Mouse (Mus musculus) limb, embryonic 10.5 days (tissue): ENCODE measurements around the gene Vipr1. TPM values are rescaled to one million over a fixed set of nuclear protein-coding genes. Genes with fewer than 3 reads are reported as not detected.
A peak's percentile ranks its signal among the peaks of the same experiment; 100 is the strongest.
"Not testable (repeated sequence)": the region's sequence is repeated elsewhere in the genome, so short reads cannot be mapped to it uniquely, and the experiment has no call there.

Experiments used
- DNase-seq: peaks from one replicate; pipeline ENCODE4 v3.0.0-alpha.2; 2017; ENCODE audit warnings: low spot score
- H3K27ac ChIP-seq: fragments of 300-500 bp; sonication (generic); 2 replicates; pipeline ENCODE4 v1.5.1; 2016; ENCODE audit warnings: mild to moderate bottlenecking
- H3K27me3 ChIP-seq: fragments of 300-500 bp; sonication (generic); 2 replicates; pipeline ENCODE4 v1.6.1; 2016; ENCODE audit warnings: low read depth, mild to moderate bottlenecking; ENCODE audit not compliant: poor library complexity, severe bottlenecking
- H3K36me3 ChIP-seq: fragments of 300-500 bp; sonication (generic); 2 replicates; pipeline ENCODE4 v1.6.1; 2016; ENCODE audit warnings: mild to moderate bottlenecking, moderate library complexity
- H3K4me1 ChIP-seq: fragments of 300-500 bp; sonication (generic); 2 replicates; pipeline ENCODE4 v1.6.1; 2016
- H3K4me3 ChIP-seq: fragments of 300-500 bp; sonication (generic); 2 replicates; pipeline ENCODE4 v1.5.1; 2016; ENCODE audit warnings: mild to moderate bottlenecking, moderate library complexity
- H3K9me3 ChIP-seq: fragments of 300-500 bp; sonication (generic); replicated peaks from 2 replicates; pipeline ENCODE4 v1.6.1; 2016; ENCODE audit warnings: mild to moderate bottlenecking
- WGBS: fragments of 180-500 bp; shearing (Covaris S2); methylation state at CpG from one replicate; pipeline ENCODE4 v1.1.7; 2016; 5-methylcytosine and 5-hydroxymethylcytosine counted together
- polyA plus RNA-seq: library from polyadenylated mRNA; unstranded; fragments of >200 nt; fragmentation: Nextera tagmentation; extraction: Ambion mirVana; gene quantifications from 2 replicates; pipeline ENCODE4 v1.2.1, GENCODE M21; 2016

The Vipr1 gene
- 0.14 and 0.49 TPM in 2 replicates for polyA plus RNA-seq

DNA sequence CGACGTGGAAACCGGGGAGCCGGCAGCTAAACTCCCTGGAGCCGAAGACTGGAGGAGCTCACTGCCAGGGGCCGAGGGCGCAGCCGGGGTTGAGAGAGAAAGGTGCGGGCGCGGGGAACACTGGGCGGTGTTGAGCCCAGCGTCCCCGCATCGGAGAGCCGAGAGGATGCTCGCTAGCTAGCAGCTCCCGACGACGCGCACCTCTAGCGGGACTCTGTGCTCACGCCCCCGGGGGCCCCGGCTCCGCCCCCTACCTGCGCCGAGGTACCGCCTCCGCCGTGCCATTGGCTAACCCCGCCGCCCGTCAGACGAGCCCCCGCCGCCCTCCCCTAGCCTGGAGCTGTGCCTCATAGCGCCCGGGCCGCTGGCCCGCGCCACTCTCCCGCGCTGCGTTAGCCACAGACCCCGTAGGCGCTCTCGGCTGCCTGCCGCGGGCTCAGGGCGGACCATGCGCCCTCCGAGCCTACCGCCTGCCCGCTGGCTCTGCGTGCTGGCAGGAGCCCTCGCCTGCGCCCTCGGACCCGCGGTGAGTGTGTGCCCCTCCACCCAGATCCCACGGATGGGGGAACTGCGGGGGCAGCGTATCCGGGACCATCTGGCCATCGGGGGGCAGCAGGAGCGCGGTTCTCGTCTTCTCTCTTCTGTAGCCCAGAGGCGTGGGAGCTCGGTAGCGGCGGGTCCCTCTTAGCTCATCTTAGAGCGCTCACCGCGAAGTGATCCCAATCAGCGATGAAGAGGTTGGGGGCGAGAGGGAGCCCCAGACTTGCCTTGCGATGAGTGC, at the start of gene Vipr1:
TSS of gene Vipr1 (plus strand) at position 316 of the 781 bp plus-strand sequence.
- peaks cover 84% of the 10 kb centered on the region for H3K27me3 ChIP-seq
- DNase-seq = peak; percentile 84
- no peaks in the 10 kb centered on the region for H3K9me3 ChIP-seq
- WGBS = under 1% methylated on average over 79 of the region's 79 CpGs
- H3K36me3 ChIP-seq = no peaks in the 10 kb centered on the region
- H3K4me1 ChIP-seq = peaks cover 20% of the 10 kb centered on the region
- peak within 1 kb of the TSS; percentile 65 for H3K27ac ChIP-seq
- peak within 1 kb of the TSS; percentile 63 for H3K4me3 ChIP-seq

DNA sequence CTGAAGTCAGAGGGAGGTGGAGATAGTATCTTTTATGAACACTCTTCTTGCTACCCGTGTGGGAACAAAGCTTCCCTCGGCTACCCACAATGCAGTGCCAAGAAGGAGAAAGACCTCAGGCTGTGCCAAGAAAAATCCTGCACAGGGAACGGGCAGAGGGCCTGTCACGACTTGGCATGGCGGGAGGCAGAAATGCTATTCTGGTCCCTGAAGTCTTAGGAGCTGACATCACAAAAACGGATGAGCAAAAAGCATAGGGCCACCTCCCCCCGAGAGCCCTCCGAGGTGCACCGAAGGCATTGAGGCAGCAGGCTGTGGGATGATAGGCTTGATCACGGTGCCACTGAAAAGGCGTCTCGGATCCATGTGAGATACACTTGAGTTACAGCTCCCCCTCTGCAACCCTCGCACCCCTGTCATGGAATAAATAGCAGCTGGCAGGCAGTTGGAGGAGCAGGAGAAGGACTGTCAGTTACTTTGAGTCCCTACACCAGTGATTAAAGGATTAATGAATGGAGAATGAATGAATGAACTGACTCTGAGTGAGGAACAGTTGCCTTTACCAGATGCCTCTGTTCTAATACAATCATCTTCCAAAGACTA, 49.5 kb upstream of the Vipr1 start:
- DNase-seq = no peak
- H3K9me3 ChIP-seq = no peaks in the 10 kb centered on the region
- peaks cover 9% of the 10 kb centered on the region for H3K4me1 ChIP-seq
- 84% methylated on average over 13 of the region's 13 CpGs for WGBS
- H3K27ac ChIP-seq = 0 out of 2 replicates have a peak overlapping the region, but pooled peaks have one; percentile 20
- no peaks in the 10 kb centered on the region for H3K27me3 ChIP-seq
- no peak overlapping the region for H3K4me3 ChIP-seq
- no peaks in the 10 kb centered on the region for H3K36me3 ChIP-seq

DNA sequence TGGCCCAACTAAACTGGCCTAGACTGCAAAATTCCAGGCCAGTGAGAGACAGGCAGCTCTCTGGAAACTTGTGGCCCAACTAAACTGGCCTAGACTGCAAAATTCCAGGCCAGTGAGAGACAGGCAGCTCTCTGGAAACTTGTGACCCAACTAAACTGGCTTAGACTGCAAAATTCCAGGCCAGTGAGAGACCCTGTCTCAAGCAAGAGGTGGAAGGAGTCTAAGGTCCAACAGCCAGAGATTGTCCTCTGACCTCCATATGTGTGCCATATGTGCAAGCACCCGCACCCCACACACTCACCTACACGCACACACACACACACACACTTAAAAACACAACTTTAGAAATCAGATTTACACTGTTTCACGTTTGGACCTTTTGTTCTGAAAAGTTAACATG, 48.7 kb upstream of the Vipr1 start:
- not testable (repeated sequence) for H3K27me3 ChIP-seq, H3K4me3 ChIP-seq, H3K4me1 ChIP-seq, DNase-seq, H3K36me3 ChIP-seq, H3K9me3 ChIP-seq
- peak overlapping the region; percentile 47 for H3K27ac ChIP-seq
- 74% methylated on average over 3 of the region's 3 CpGs for WGBS

DNA sequence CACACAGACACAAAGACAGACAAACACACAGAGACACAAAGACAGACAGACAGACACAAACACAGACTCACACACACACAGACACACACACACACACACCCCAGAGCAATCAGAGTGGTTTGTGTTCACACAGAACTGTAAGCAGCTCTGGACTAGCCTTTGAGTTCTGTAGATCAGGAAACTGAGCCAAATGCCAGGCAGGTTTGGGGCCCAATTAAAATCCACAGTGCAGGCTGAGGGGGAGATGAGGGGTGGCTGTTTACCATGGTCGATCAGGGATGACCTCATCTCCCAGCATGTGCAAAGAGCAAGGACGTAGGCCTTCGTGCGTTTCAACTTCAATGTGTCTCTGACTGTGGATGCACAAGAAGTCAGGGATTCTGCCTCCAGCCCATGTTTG, 47.7 kb upstream of the Vipr1 start:
- H3K4me3 ChIP-seq = no peak overlapping the region
- WGBS = 81% methylated on average over 4 of the region's 4 CpGs
- H3K4me1 ChIP-seq = peaks cover 14% of the 10 kb centered on the region
- DNase-seq = no peak
- H3K9me3 ChIP-seq = no peaks in the 10 kb centered on the region
- H3K27ac ChIP-seq = 0 out of 2 replicates have a peak overlapping the region, but pooled peaks have one; percentile 47
- H3K36me3 ChIP-seq = no peaks in the 10 kb centered on the region
- H3K27me3 ChIP-seq = no peaks in the 10 kb centered on the region

DNA sequence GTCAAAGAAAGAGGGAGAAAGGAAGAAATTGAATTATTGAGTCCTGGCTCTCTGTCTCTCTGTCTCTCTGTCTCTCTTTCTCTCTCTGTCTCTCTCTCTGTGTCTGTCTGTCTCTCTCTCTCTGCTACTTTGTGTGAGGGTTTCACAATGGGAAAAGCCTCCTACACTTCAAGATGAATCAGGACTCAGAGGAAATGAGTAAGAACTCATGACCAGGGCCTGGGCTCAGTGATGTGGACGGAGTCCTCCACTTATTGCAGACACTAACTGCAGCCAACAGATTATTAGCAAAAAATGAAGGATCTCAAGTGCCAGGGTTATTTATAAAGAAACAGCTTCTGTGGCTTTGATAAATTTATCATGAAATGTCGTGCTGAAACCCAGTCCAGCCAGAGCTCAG, 44.4 kb upstream of the Vipr1 start:
- WGBS = 88% methylated on average over 2 of the region's 2 CpGs
- Histone ChIP-seq H3K27me3 (no peaks in the 10 kb centered on the region), H3K4me3 (no peak overlapping the region), H3K4me1 (peaks cover 34% of the 10 kb centered on the region), H3K36me3 (no peaks in the 10 kb centered on the region), H3K27ac (no peak overlapping the region), H3K9me3 (no peaks in the 10 kb centered on the region)
- no peak for DNase-seq

DNA sequence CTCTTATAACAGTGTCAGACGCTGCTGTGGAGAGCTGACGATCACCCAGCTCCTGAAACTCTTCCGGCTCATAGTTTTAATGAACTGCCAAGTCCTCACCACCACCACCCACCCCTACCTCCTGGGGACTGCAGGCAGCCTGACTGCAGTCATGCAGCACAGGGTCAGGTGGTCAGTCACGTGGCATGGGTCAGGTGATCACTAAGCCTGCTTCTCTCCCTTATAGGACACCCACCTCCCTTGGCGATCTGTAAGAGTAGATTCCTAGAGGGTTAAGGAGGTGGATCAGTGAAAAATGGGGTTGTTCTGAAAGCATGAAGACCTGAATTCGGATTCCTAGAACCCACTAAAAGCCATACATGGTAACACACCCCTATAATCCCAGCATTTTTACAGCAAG, 43.0 kb upstream of the Vipr1 start:
- no peaks in the 10 kb centered on the region for H3K36me3 ChIP-seq
- WGBS = 84% methylated on average over 6 of the region's 6 CpGs
- H3K27ac ChIP-seq = no peak overlapping the region
- H3K4me1 ChIP-seq = peaks cover 25% of the 10 kb centered on the region
- no peak for DNase-seq
- H3K9me3 ChIP-seq = no peaks in the 10 kb centered on the region
- H3K27me3 ChIP-seq = no peaks in the 10 kb centered on the region
- H3K4me3 ChIP-seq = no peak overlapping the region

DNA sequence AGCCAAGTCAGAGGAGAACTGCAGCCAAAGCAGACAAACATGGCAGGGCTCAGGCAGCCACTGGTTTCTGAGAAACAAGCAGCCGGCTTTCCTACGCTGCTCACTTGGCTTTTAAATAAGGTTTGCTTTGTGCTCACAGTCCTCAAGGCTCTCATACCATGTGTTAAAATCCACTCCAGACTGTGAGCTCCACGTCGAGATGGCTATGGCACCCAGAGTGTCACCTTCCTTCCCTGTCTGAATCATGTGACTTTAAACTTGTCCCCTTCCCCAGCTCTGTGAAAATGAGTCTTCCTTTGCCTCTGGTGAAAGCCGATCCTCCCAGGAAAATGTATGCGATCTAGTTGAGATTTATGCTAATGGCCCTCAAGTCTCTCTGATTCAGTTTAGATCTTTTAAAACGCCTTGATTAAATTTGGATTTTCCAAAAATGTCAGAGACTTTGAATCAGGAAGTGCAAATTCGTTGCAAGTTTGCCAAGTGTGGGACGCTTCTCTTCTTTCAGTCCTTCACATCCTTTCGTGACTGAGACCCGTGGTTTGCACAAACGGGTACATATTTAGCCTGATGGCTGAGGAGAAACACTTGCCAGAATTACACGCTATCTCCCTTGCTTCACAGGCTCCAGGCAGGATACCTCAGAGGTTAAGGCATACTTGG, 42.2 kb upstream of the Vipr1 start:
- Histone ChIP-seq H3K27ac (no peak overlapping the region; the same call in 1 of the 2 replicates), H3K36me3 (no peaks in the 10 kb centered on the region), H3K4me1 (peaks cover 25% of the 10 kb centered on the region), H3K9me3 (no peaks in the 10 kb centered on the region), H3K4me3 (no peak overlapping the region), H3K27me3 (no peaks in the 10 kb centered on the region)
- 67% methylated on average over 13 of the region's 13 CpGs for WGBS
- no peak for DNase-seq

DNA sequence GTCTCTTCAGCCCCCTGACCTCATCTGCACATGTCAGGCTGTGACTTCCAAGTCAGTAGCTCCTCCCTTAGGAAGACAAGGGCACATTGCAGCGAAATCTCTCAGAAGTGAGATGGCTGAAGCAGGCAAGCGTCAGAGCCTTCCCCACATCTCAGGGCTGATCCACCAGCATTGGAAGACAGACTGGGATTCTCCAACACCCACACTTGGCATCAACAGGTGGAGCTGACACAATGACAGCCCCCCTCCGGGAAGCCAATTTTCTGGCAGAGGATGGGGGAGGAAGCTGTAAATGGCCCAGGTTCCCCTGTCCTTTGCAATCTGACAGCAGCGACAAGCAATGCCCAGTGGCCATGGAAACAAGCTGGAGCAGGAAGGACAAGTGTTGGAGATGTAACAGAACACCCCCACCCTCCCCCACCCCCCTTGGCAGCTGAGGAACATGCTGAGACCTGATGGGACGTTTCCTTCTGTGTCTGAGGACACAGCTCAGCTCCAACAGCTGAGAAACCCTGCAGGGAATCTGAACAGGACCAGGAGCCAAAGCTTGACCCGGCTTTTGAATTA, 41.6 kb upstream of the Vipr1 start:
- no peaks in the 10 kb centered on the region for H3K36me3 ChIP-seq
- H3K4me3 ChIP-seq = no peak overlapping the region
- no peaks in the 10 kb centered on the region for H3K9me3 ChIP-seq
- peaks cover 25% of the 10 kb centered on the region for H3K4me1 ChIP-seq
- WGBS = 32% methylated on average over 6 of the region's 6 CpGs
- no peaks in the 10 kb centered on the region for H3K27me3 ChIP-seq
- DNase-seq = no peak
- no peak overlapping the region for H3K27ac ChIP-seq

DNA sequence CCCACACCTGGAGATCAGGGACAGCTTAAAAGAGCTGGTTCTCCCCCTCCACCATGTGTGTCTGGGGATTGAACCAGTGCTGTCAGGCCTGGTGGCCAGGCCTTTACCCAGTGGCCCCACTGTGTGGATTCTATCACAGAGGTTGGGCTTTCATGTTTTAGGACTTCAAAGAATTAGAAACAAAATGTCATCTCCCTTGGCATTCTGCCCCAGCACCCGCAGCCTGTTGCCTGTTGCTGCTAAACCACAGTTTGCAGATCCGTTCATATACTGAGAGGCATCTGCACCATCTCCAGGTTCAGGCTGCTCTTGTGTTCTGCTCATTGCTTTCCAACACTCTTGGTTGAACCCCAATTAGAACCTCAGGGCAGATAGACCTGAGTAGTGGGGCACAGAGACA, 40.1 kb upstream of the Vipr1 start:
- no peaks in the 10 kb centered on the region for H3K36me3 ChIP-seq
- peaks cover 25% of the 10 kb centered on the region for H3K4me1 ChIP-seq
- no peak overlapping the region for H3K4me3 ChIP-seq
- WGBS = 93% methylated on average over 2 of the region's 2 CpGs
- no peaks in the 10 kb centered on the region for H3K9me3 ChIP-seq
- no peaks in the 10 kb centered on the region for H3K27me3 ChIP-seq
- DNase-seq = no peak
- H3K27ac ChIP-seq = no peak overlapping the region

DNA sequence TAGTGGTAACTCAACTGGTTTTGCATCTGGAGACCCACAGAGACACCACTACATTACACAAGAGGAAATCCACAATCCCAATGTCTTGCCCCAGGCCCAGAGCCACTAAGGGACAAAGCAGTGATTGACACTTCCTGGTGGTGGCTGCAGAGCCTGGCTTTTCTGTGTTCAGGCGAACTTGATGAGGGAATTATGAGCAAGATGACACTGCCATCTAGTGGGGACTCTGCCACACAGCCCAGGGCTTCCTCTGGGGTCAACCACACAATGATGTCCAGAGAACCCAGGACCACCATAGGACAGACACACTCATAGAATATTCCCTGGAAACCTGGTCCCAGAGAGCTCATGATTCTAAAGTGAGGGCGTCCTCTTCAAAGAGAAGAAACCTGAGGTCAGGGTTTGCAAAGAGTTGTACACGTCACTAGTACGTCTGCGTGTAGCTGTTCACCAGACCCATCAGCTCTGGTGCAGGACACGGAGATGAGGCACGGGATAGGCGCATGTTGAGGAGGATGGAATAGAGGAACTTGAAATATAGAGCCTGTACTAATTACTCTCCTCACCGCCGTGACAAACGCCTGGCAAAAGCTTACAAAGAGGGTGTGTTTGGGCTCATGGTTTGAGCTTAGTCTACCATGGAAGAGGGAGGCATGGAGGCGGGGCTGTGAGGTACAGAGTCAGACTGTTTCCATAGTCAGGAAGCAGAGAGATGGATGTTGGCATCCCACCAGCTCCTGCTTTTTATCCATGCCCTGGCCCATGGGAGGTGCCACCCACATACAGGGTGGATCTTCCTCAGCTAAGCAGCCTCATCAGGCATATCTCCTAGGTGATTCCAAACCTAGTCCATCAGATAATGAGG, 36.9 kb upstream of the Vipr1 start:
- no peak overlapping the region for H3K27ac ChIP-seq
- peak; percentile 82 for DNase-seq
- peaks cover 12% of the 10 kb centered on the region for H3K4me1 ChIP-seq
- no peak overlapping the region for H3K4me3 ChIP-seq
- 0 out of 2 replicates have a peak, but pooled peaks cover 4% of the 10 kb centered on the region for H3K27me3 ChIP-seq
- no peaks in the 10 kb centered on the region for H3K9me3 ChIP-seq
- 68% methylated on average over 12 of the region's 12 CpGs for WGBS
- no peaks in the 10 kb centered on the region for H3K36me3 ChIP-seq

DNA sequence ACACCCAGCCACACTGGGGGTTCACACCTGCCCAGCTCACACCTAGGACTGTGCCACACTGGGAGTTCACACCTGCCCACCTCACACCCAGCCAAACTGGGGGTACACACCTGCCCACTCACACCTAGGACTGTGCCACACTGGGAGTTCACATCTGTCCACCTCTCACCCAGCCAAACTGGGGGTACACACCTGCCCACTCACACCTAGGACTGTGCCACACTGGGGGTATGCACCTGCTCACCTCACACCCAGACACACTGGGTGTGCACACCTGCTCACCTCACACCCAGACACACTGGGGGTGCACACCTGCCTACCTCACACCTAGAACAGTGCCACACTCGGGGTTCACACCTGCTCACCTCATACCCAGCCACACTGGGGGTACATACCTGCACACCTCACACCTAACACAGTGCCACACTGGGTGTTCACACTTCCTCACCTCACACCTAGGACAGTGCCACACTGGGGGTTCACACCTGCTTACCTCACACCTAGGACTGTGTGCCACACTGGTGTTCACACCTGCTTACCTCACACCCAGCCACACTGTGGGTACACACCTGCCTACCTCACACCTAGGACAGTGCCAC, 35.9 kb upstream of the Vipr1 start:
- WGBS = 62% methylated on average over 1 of the region's 1 CpGs
- H3K27ac ChIP-seq = no peak overlapping the region
- H3K9me3 ChIP-seq = no peaks in the 10 kb centered on the region
- peaks cover 2% of the 10 kb centered on the region; the same call in 1 of the 2 replicates for H3K4me1 ChIP-seq
- no peak for DNase-seq
- no peaks in the 10 kb centered on the region for H3K36me3 ChIP-seq
- no peak overlapping the region for H3K4me3 ChIP-seq
- 0 out of 2 replicates have a peak, but pooled peaks cover 4% of the 10 kb centered on the region for H3K27me3 ChIP-seq

DNA sequence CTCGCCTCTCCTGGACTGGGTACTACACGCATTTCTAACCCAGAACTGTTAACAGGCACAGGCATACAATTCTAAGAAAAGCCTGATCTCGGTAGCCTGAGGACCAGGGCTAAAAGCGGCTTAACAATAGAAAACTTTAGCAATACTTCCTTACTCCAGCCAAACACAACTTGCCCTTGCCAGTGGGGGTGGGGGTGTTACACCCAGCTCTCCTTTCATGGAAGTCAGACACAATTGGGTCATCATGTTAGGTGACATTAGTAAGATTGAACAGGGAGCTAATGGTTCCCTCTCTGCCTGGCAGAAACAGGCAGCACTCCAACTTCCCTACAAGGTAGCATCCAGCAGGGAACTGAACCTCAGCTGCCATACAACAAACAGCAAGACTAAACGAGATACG, 33.1 kb upstream of the Vipr1 start:
- WGBS = 81% methylated on average over 6 of the region's 6 CpGs
- Histone ChIP-seq H3K9me3 (no peaks in the 10 kb centered on the region), H3K4me3 (no peak overlapping the region), H3K36me3 (no peaks in the 10 kb centered on the region), H3K27me3 (0 out of 2 replicates have a peak, but pooled peaks cover 4% of the 10 kb centered on the region), H3K4me1 (no peaks in the 10 kb centered on the region), H3K27ac (no peak overlapping the region)
- DNase-seq = no peak
